Mouse (Mus musculus) kidney, postnatal 0 days (tissue): Measurements from ENCODE around the gene Prss21. TPM values are rescaled to one million over a fixed set of nuclear protein-coding genes. Genes with fewer than 3 reads are reported as not detected.
"Not testable (repeated sequence)": the region's sequence is repeated elsewhere in the genome, so short reads cannot be mapped to it uniquely, and the experiment has no call there.

ENCODE experiments used
- ATAC-seq: fragments of 200-750 bp; cut with Nextera tagmentation; replicated peaks from 2 replicates; pipeline ENCODE4 v1.8.0; 2017; ENCODE audit warnings: low read depth, moderate number of reproducible peaks, moderate TSS enrichment, moderate library complexity; ENCODE audit not compliant: low FRiP score
- DNase-seq: peaks from one replicate; pipeline ENCODE4 v3.0.0-alpha.2; 2016; ENCODE audit warnings: low spot score
- H3K27ac ChIP-seq: fragments of 300-500 bp; sonication (generic); 2 replicates; pipeline ENCODE4 v1.5.1; 2014; ENCODE audit warnings: mild to moderate bottlenecking
- H3K27me3 ChIP-seq: fragments of 300-500 bp; sonication (generic); 2 replicates; pipeline ENCODE4 v1.6.1; 2014; ENCODE audit warnings: low read length, mixed read lengths; ENCODE audit not compliant: insufficient read depth
- H3K36me3 ChIP-seq: fragments of 300-500 bp; sonication (generic); 2 replicates; pipeline ENCODE4 v1.6.1; 2014; ENCODE audit warnings: low read length, mixed read lengths; ENCODE audit not compliant: insufficient read depth
- H3K4me1 ChIP-seq: fragments of 300-500 bp; sonication (generic); replicated peaks from 2 replicates; pipeline ENCODE4 v1.6.1; 2014; ENCODE audit warnings: antibody characterized with exemption, low read length, mixed read lengths; ENCODE audit not compliant: insufficient read depth
- H3K4me2 ChIP-seq: fragments of 300-500 bp; sonication (generic); 2 replicates; pipeline ENCODE4 v1.6.1; 2014; ENCODE audit warnings: mild to moderate bottlenecking, low read length, moderate library complexity, mixed read lengths
- H3K4me3 ChIP-seq: fragments of 300-500 bp; sonication (generic); replicated peaks from 2 replicates; pipeline ENCODE4 v1.5.1; 2014; ENCODE audit warnings: low read depth, low read length
- H3K9ac ChIP-seq: fragments of 300-500 bp; sonication (generic); 2 replicates; pipeline ENCODE4 v1.6.1; 2014; ENCODE audit warnings: low read depth, low read length
- H3K9me3 ChIP-seq: fragments of 300-500 bp; sonication (generic); replicated peaks from 2 replicates; pipeline ENCODE4 v1.6.1; 2016; ENCODE audit warnings: low read length, inconsistent platforms, mixed read lengths
- CTCF ChIP-seq: IDR thresholded peaks from 2 replicates; pipeline ENCODE4 v1.5.1; 2016; ENCODE audit warnings: antibody characterized with exemption, low read depth, mild to moderate bottlenecking, moderate library complexity
- WGBS: fragments of 180-500 bp; shearing (Covaris S2); extraction: QIAGEN DNeasy Blood & Tissue Kit; methylation state at CpG from one replicate; pipeline ENCODE4 v1.1.7; 2014; 5-methylcytosine and 5-hydroxymethylcytosine counted together
- microRNA-seq: library from miRNA; unstranded; fragments of <30 nt; microRNA quantifications from one replicate; pipeline ENCODE4, GENCODE M21; 2016
- polyA plus RNA-seq: library from polyadenylated mRNA; unstranded; fragments of >200 nt; fragmentation: Nextera tagmentation; extraction: Ambion mirVana; gene quantifications from 2 replicates; pipeline ENCODE4 v1.2.1, GENCODE M21; 2015

Prss21 gene
- polyA plus RNA-seq, 1 experiment from 2014 or later, result not detected

DNA sequence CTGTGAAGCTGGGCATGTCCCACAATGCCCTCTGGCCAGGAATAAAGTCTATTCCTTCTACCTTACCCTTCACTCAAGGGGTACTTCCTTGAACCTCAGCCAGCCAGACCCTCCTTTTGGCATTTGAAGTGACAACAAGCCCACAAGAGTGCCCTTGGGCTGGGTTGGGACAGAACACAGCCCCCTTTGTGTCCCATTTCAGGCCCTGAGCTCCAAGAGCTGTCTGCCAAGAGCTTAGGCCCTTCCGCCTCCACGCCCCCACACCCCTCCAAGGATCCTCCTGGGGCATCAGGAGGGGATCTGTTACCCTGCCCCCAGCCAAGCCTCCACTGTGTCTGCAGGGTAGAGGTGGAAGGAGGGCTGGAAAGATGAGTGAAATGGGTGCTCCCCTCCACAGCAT is 9.3 kb downstream of the Prss21 start:
- DNase-seq (no peak), ATAC-seq (no peak)
- Histone ChIP-seq H3K9ac (no peak overlapping the region), H3K4me3 (no peak overlapping the region), H3K9me3 (no peaks in the 10 kb centered on the region), H3K27ac (no peak overlapping the region), H3K27me3 (no peaks in the 10 kb centered on the region), H3K36me3 (no peaks in the 10 kb centered on the region), H3K4me2 (no peak overlapping the region), H3K4me1 (no peaks in the 10 kb centered on the region)
- no peak for TF ChIP-seq CTCF
- WGBS, result 72% methylated on average over 2 of the region's 2 CpGs

DNA sequence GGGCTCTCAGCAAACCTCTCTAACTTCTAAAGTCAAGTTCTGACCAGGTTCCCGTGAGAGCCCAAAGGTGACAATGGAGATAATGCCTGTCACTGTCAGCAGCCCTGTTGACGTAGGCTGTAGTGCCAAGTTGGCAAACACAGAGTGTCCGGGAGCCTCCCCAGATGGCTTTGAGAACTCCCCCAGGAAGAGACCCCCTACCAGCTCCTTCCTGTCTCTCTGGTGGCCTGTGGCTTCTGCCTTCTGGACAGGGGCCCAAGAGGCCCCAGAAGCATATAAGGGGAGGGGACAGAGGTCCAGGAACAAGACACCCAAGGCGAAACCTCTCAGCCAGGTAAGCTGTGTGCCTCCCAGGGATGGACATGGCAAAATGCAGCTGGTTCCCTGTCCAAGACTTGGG is 12.7 kb downstream of the Prss21 start, which contains the start of the genes Dcpp1 and Dcpp2:
Gene Dcpp1 (plus strand): TSS at position 301 of the 400 bp plus-strand sequence.
Gene Dcpp2 (plus strand): TSS at position 305 of the 400 bp plus-strand sequence.
- not testable (repeated sequence) for H3K36me3 ChIP-seq, H3K4me3 ChIP-seq, H3K4me1 ChIP-seq, H3K27me3 ChIP-seq, ATAC-seq, DNase-seq, H3K9ac ChIP-seq, H3K27ac ChIP-seq, H3K4me2 ChIP-seq, H3K9me3 ChIP-seq
- 80% methylated on average over 4 of the region's 4 CpGs for WGBS

GRCm38 (mm10) chr17:23917158-23917557 is 49.3 kb downstream of the Prss21 start, which contains the start of gene Dcpp3:
Dcpp3 (plus strand) TSS chr17:23917458.
- H3K9ac ChIP-seq, H3K27ac ChIP-seq, H3K27me3 ChIP-seq, H3K4me3 ChIP-seq, H3K9me3 ChIP-seq, H3K36me3 ChIP-seq, H3K4me2 ChIP-seq, ATAC-seq, H3K4me1 ChIP-seq, DNase-seq: not testable (repeated sequence)
- 69% methylated on average over 4 of the region's 4 CpGs for WGBS

Small RNAs within 50 kb of the gene (microRNA-seq; reads per million reads assigned to microRNA genes)
- not detected for gene Mir5125

Other genes starting within 250 kb of the Prss21 start
- 0.66 and 0.92 TPM in 2 replicates for gene Mmp25, start 222.8 kb upstream of the Prss21 start, polyA plus RNA-seq
- 2.1 and 2.4 TPM in 2 replicates for gene Bicdl2, start 207.6 kb upstream of the Prss21 start, polyA plus RNA-seq
- gene Hcfc1r1, start 194.5 kb upstream of the Prss21 start, polyA plus RNA-seq, result 116 and 120 TPM in 2 replicates
- gene Thoc6, start 194.2 kb upstream of the Prss21 start, polyA plus RNA-seq, result 32.3 and 35.5 TPM in 2 replicates
- 47.0 and 50.0 TPM in 2 replicates for gene Tnfrsf12a, start 190.6 kb upstream of the Prss21 start, polyA plus RNA-seq
- gene Cldn6, start 188.8 kb upstream of the Prss21 start, polyA plus RNA-seq, result 131 and 155 TPM in 2 replicates
- 41.2 and 41.8 TPM in 2 replicates for gene Cldn9, start 184.0 kb upstream of the Prss21 start, polyA plus RNA-seq
- gene 1520401A03Rik, start 145.3 kb upstream of the Prss21 start, polyA plus RNA-seq, result 0.05 and 0.30 TPM in 2 replicates
- gene Pkmyt1, start 141.7 kb upstream of the Prss21 start, polyA plus RNA-seq, result 21.1 and 24.5 TPM in 2 replicates
- 16.0 and 17.9 TPM in 2 replicates for gene Paqr4, start 127.2 kb upstream of the Prss21 start, polyA plus RNA-seq
- gene Kremen2, start 122.2 kb upstream of the Prss21 start, polyA plus RNA-seq, result 0.29 and 0.52 TPM in 2 replicates
- 74.6 and 74.7 TPM in 2 replicates for gene Flywch1, start 96.5 kb upstream of the Prss21 start, polyA plus RNA-seq
- 40.9 and 46.8 TPM in 2 replicates for gene Flywch2, start 82.0 kb upstream of the Prss21 start, polyA plus RNA-seq
- gene Srrm2, start 77.5 kb upstream of the Prss21 start, polyA plus RNA-seq, result 304 and 321 TPM in 2 replicates
- 1,058 and 1,143 TPM in 2 replicates for gene Elob, start 38.9 kb upstream of the Prss21 start, polyA plus RNA-seq
- gene Prss33, start 32.0 kb upstream of the Prss21 start, polyA plus RNA-seq, result 0.11 TPM in 1 of 2 replicates, not detected in the other
- not detected in 2 replicates for gene Prss32, start 24.2 kb upstream of the Prss21 start, polyA plus RNA-seq
- gene Prss41, start 23.9 kb upstream of the Prss21 start, polyA plus RNA-seq, result 2.8 and 3.1 TPM in 2 replicates
- not detected in 2 replicates for gene Dcpp1, start 12.8 kb downstream of the Prss21 start, polyA plus RNA-seq
- not detected in 2 replicates for gene Dcpp2, start 12.8 kb downstream of the Prss21 start, polyA plus RNA-seq
- not detected in 2 replicates for gene Dcpp3, start 49.4 kb downstream of the Prss21 start, polyA plus RNA-seq
- not detected in 2 replicates for gene Sbp, start 73.6 kb downstream of the Prss21 start, polyA plus RNA-seq
- not detected in 2 replicates for gene Sbpl, start 87.2 kb downstream of the Prss21 start, polyA plus RNA-seq
- 0.18 and 0.25 TPM in 2 replicates for gene Prss30, start 112.5 kb downstream of the Prss21 start, polyA plus RNA-seq
- gene Prss22, start 130.0 kb downstream of the Prss21 start, polyA plus RNA-seq, result 0.43 and 0.72 TPM in 2 replicates
- gene Prss27, start 170.1 kb downstream of the Prss21 start, polyA plus RNA-seq, result 0.68 and 0.78 TPM in 2 replicates
- 47.6 and 51.2 TPM in 2 replicates for gene Kctd5, start 205.4 kb downstream of the Prss21 start, polyA plus RNA-seq